Mouse (Mus musculus) CH12.LX (cell line): ENCODE results near the gene Tcp11l1. TPM values are rescaled to one million over a fixed set of nuclear protein-coding genes. Genes with fewer than 3 reads are reported as not detected.

Experiments used
- DNase-seq: peaks from one replicate; pipeline ENCODE4 v3.0.0-alpha.2; 2013; ENCODE audit errors: extremely low read depth
- H3K27ac ChIP-seq: 2 replicates; pipeline ENCODE4 v1.5.1; 2012; ENCODE audit warnings: low read depth, mild to moderate bottlenecking, control low read depth, moderate library complexity; ENCODE audit not compliant: insufficient read depth
- H3K27me3 ChIP-seq: replicated peaks from 2 replicates; pipeline ENCODE3; 2012; ENCODE audit warnings: inconsistent platforms
- H3K36me3 ChIP-seq, 2 experiments: replicated peaks in 1 of 2; 2 replicates each; pipeline versions ENCODE3 to v1.6.1; 2012; ENCODE audit warnings: inconsistent platforms in 1 of 2, low read length in 1 of 2, mild to moderate bottlenecking in 1 of 2, mixed read lengths in 1 of 2, moderate library complexity in 1 of 2; ENCODE audit not compliant: control insufficient read depth in 1 of 2, insufficient read depth in 1 of 2
- H3K4me1 ChIP-seq, 2 experiments: 2 replicates each; pipeline ENCODE4 v1.6.1; 2012; ENCODE audit warnings: inconsistent platforms in 1 of 2, moderate library complexity in 1 of 2; ENCODE audit not compliant: insufficient read depth in 2 of 2, control insufficient read depth in 1 of 2
- H3K4me2 ChIP-seq: 2 replicates; pipeline ENCODE4 v1.6.1; 2012; ENCODE audit warnings: low read depth, mild to moderate bottlenecking, control low read depth; ENCODE audit not compliant: poor library complexity, insufficient read depth, severe bottlenecking
- H3K4me3 ChIP-seq, 3 experiments: fragments of 150-350 bp in 1 of 3; sonication (generic) in 1 of 3; replicated peaks in 1 of 3; 2 replicates each; pipeline versions ENCODE3 to v1.5.1; 2011 to 2012; ENCODE audit warnings: low read depth in 2 of 3, low read length in 2 of 3, mild to moderate bottlenecking in 2 of 3, moderate library complexity in 2 of 3, control low read depth in 1 of 3, improper control_type of control experiment in 1 of 3, inconsistent platforms in 1 of 3, mixed read lengths in 1 of 3; ENCODE audit not compliant: poor library complexity in 1 of 3
- H3K79me2 ChIP-seq: replicated peaks from 2 replicates; pipeline ENCODE4 v1.6.1; 2012; ENCODE audit warnings: mild to moderate bottlenecking, moderate library complexity; ENCODE audit not compliant: control insufficient read depth, poor library complexity, insufficient read depth, severe bottlenecking; ENCODE audit errors: extremely low read depth
- H3K9ac ChIP-seq: 2 replicates; pipeline ENCODE4 v1.6.1; 2012; ENCODE audit warnings: low read depth, mild to moderate bottlenecking, control low read depth, moderate library complexity; ENCODE audit not compliant: insufficient read depth
- H3K9me3 ChIP-seq: replicated peaks from 2 replicates; pipeline ENCODE3; 2012; ENCODE audit warnings: low read length, inconsistent platforms, mixed read lengths
- CHD1 ChIP-seq: IDR thresholded peaks from 2 replicates; pipeline ENCODE4 v1.6.1; 2012; ENCODE audit warnings: low read depth, low read length, improper control_type of control experiment, inconsistent platforms
- CHD2 ChIP-seq: IDR thresholded peaks from 2 replicates; pipeline ENCODE4 v1.6.1; 2011; ENCODE audit warnings: low read length, improper control_type of control experiment
- ELF1 ChIP-seq: IDR thresholded peaks from 2 replicates; pipeline ENCODE4 v1.6.1; 2014; ENCODE audit warnings: low read depth, mild to moderate bottlenecking, inconsistent platforms, low read length, improper control_type of control experiment
- EP300 ChIP-seq: IDR thresholded peaks from 2 replicates; pipeline ENCODE4 v1.6.1; 2011; ENCODE audit warnings: low read length, improper control_type of control experiment
- IRF4 ChIP-seq: IDR thresholded peaks from 2 replicates; pipeline ENCODE4 v1.6.1; 2014; ENCODE audit warnings: low read depth, mild to moderate bottlenecking, inconsistent platforms, low read length, improper control_type of control experiment
- JUN ChIP-seq: IDR thresholded peaks from 2 replicates; pipeline ENCODE4 v1.6.1; 2011; ENCODE audit warnings: low read depth, mild to moderate bottlenecking, low read length, improper control_type of control experiment, moderate library complexity; ENCODE audit not compliant: insufficient read depth
- MAFK ChIP-seq: IDR thresholded peaks from 2 replicates; pipeline ENCODE4 v1.6.1; 2011; ENCODE audit warnings: low read length, improper control_type of control experiment; ENCODE audit not compliant: insufficient replicate concordance
- MAX ChIP-seq: IDR thresholded peaks from 2 replicates; pipeline ENCODE4 v1.6.1; 2011; ENCODE audit warnings: low read length, improper control_type of control experiment
- MAZ ChIP-seq: IDR thresholded peaks from 2 replicates; pipeline ENCODE4 v1.6.1; 2012; ENCODE audit warnings: low read depth, mild to moderate bottlenecking, inconsistent platforms, low read length, improper control_type of control experiment, moderate library complexity
- MEF2A ChIP-seq: IDR thresholded peaks from 2 replicates; pipeline ENCODE4 v1.6.1; 2014; ENCODE audit warnings: low read depth, mild to moderate bottlenecking, inconsistent platforms, low read length, improper control_type of control experiment, borderline replicate concordance
- MXI1 ChIP-seq: IDR thresholded peaks from 2 replicates; pipeline ENCODE4 v1.6.1; 2011; ENCODE audit warnings: mild to moderate bottlenecking, low read depth, low read length, improper control_type of control experiment
- MYC ChIP-seq: IDR thresholded peaks from 2 replicates; pipeline ENCODE4 v1.6.1; 2011; ENCODE audit warnings: low read depth, mild to moderate bottlenecking, improper control_type of control experiment, low read length
- NELFE ChIP-seq: IDR thresholded peaks from 2 replicates; pipeline ENCODE4 v1.6.1; 2011; ENCODE audit warnings: low read depth, low read length, improper control_type of control experiment
- NRF1 ChIP-seq: IDR thresholded peaks from 2 replicates; pipeline ENCODE4 v1.6.1; 2014; ENCODE audit warnings: low read depth, mild to moderate bottlenecking, inconsistent platforms, low read length, improper control_type of control experiment, moderate library complexity
- PAX5 ChIP-seq: IDR thresholded peaks from 2 replicates; pipeline ENCODE4 v1.6.1; 2012; ENCODE audit warnings: low read length, inconsistent platforms, mixed read lengths
- POLR2AphosphoS2 ChIP-seq: IDR thresholded peaks from 2 replicates; pipeline ENCODE4 v1.6.1; 2011; ENCODE audit warnings: low read depth, low read length, improper control_type of control experiment
- RCOR1 ChIP-seq: conservative IDR thresholded peaks from 2 replicates; pipeline ENCODE4 v1.6.1; 2012; ENCODE audit warnings: low read depth, mild to moderate bottlenecking, inconsistent platforms, low read length, improper control_type of control experiment
- SMC3 ChIP-seq: IDR thresholded peaks from 2 replicates; pipeline ENCODE4 v1.6.1; 2011; ENCODE audit warnings: low read depth, low read length, improper control_type of control experiment
- TBP ChIP-seq: conservative IDR thresholded peaks from 2 replicates; pipeline ENCODE4 v1.6.1; 2011; ENCODE audit warnings: low read depth, low read length, improper control_type of control experiment
- TCF12 ChIP-seq: IDR thresholded peaks from 2 replicates; pipeline ENCODE4 v1.6.1; 2014; ENCODE audit warnings: low read depth, mild to moderate bottlenecking, inconsistent platforms, low read length, improper control_type of control experiment
- ZC3H11A ChIP-seq: IDR thresholded peaks from 2 replicates; pipeline ENCODE4 v1.6.1; 2012; ENCODE audit warnings: low read depth, mild to moderate bottlenecking, inconsistent platforms, low read length, improper control_type of control experiment
- ZMIZ1 ChIP-seq: IDR thresholded peaks from 2 replicates; pipeline ENCODE4 v1.6.1; 2012; ENCODE audit warnings: low read depth, mild to moderate bottlenecking, inconsistent platforms, low read length, improper control_type of control experiment
- ZNF384 ChIP-seq: IDR thresholded peaks from 2 replicates; pipeline ENCODE4 v1.6.1; 2012; ENCODE audit warnings: low read depth, low read length, improper control_type of control experiment, inconsistent platforms
- dilution Hi-C: fragments of 300-500 bp; cut with MboI; formaldehyde crosslinking; loops from 2 replicates; pipeline ENCODE4 v1.14.3; 2020; ENCODE audit warnings: low sequenced_read_pairs; ENCODE audit not compliant: extremely low pct_unique_long_range_greater_than_20kb, extremely low pct_ligation_motif_present
- in situ Hi-C: fragments of 300-500 bp; cut with MboI; formaldehyde crosslinking; loops from 3 replicates; pipeline ENCODE4 v1.14.3; 2019; ENCODE audit warnings: low sequenced_read_pairs, low pct_ligation_motif_present, low pct_unique_long_range_greater_than_20kb, mixed read lengths
- polyA plus RNA-seq: library from polyadenylated mRNA; unstranded; fragments of >175 nt; gene quantifications from 2 replicates; pipeline ENCODE4 v1.2.1, GENCODE M21; 2012; ENCODE audit warnings: low read depth; ENCODE audit not compliant: insufficient read length
- total RNA-seq, 2 experiments: library from RNA; depleted of rRNA; stranded (reverse); fragments of 300-350 nt in 1 of 2; fragments of >200 nt in 1 of 2; gene quantifications; 2 replicates each; pipeline ENCODE4 v1.2.3; 2012 to 2014

Tcp11l1 gene
- total and polyA plus RNA-seq, 3 experiments: 2.9 to 11.7 (median 3.6) TPM

GRCm38 (mm10) chr2:104742741-104743064 is 30.7 kb upstream of the Tcp11l1 start, which contains the start of gene Depdc7 (continued):
- TF ChIP-seq TCF12 (peak; percentile 49; the same call in 1 of the 2 replicates), CHD1 (no peak), MXI1 (no peak; the same call in 1 of the 2 replicates), SMC3 (no peak), MAX (peak; percentile 78), MAZ (no peak), JUN (no peak), PAX5 (no peak)

GRCm38 (mm10) chr2:104741896-104742740 is 30.1 kb upstream of the Tcp11l1 start:
- Histone ChIP-seq H3K36me3 (no peaks in the 10 kb centered on the region), H3K9me3 (no peaks in the 10 kb centered on the region), H3K4me2 (peak overlapping the region; percentile 69), H3K9ac (peak overlapping the region; percentile 59), H3K4me1 (peaks cover 3 to 11% of the 10 kb centered on the region in 2 experiments), H3K27me3 (no peaks in the 10 kb centered on the region), H3K27ac (no peak overlapping the region), H3K79me2 (no peaks in the 10 kb centered on the region), H3K4me3 (peak overlapping the region; percentile 35 to 85 (median 38))
- no peak for DNase-seq
- TF ChIP-seq NRF1 (no peak), ZNF384 (no peak), POLR2AphosphoS2 (no peak), MYC (no peak), MEF2A (no peak), PAX5 (no peak), MAZ (no peak), ZMIZ1 (no peak), JUN (no peak), ELF1 (no peak), RCOR1 (no peak), NELFE (no peak), MAFK (no peak), MAX (no peak), IRF4 (no peak), CHD2 (no peak), EP300 (no peak), ZC3H11A (no peak), TBP (no peak), CHD1 (no peak)
- TF ChIP-seq, all 38 proteins: peak for 0
- in situ Hi-C loops (loop anchor here (10.0 kb wide), 1 partner anchor 57 kb away; no protein-coding TSS in a partner anchor), dilution Hi-C loops (no loop called here)
